26 mouse cellular contexts compared by ENCODE assay signal in the genomic region with DNA sequence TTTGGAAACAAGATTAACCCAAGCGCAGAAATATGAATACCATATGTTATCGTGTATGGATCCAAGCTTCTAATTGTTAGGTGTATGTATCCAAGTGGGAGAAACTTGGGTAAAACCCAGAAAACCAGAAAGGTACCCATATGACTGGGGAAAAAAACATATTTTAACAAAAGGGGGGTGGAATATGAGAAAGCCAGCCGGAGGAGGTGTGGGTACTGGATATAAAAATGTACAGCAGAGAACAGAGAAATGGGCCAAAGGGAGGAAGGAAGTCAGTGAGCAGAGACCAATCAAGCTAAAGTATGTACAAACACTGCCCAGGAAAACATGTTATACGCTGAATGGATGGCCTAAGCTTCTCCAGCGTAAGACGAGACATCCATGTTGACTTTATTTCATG. TPM values are rescaled to one million over a fixed set of nuclear protein-coding genes. Genes with fewer than 3 reads are reported as not detected.
DNase-seq lines count a peak whose midpoint lies in the region; ATAC-seq lines count a peak whose summit lies in the region.
"Had no signal": no experiment of that assay in that cellular context is flagged by ENCODE, and none has a peak within 500 bp of the region (broad histone marks: within the 10 kb centered on the region; RNA-seq: fewer than 3 reads in every experiment).

No protein-coding gene starts in this region.

- no peak for DNase-seq in frontal cortex, postnatal 10 days (ENCODE audit: low spot score in 2 of 2)
- DNase-seq in left cerebral cortex, adult 11 months (ENCODE audit: low spot score), result peak; percentile 46
- no peak for DNase-seq in left cerebral cortex, postnatal 4 days
- DNase-seq in brain, adult 2 months (ENCODE audit: low read depth, low spot score), result peak; percentile 79
- DNase-seq in left cerebral cortex, postnatal 14 days (ENCODE audit: low spot score in 2 of 2), result peak; percentile 13
- DNase-seq in thymus, postnatal 25 days, result no peak
- no peak for DNase-seq in cerebellum, postnatal 4 days (ENCODE audit: low spot score in 2 of 2)
- DNase-seq: adrenal gland, postnatal 10 days; cerebellum, adult 11 months; cerebellum, adult 9-10 months; cerebellum, postnatal 36 days; gastrocnemius, postnatal 14 days; heart, postnatal 14 days; kidney, adult 18-20 months; kidney, postnatal 25 days; liver, postnatal 0 days; lung, postnatal 36 days had no signal

- ATAC-seq in frontal cortex, adult (ENCODE audit: low TSS enrichment), result peak; percentile 98
- ATAC-seq: forebrain, embryonic 13.5 days; inflammation-experienced regulatory T-cells, adult 6 months; liver, embryonic 12.5 days; liver, postnatal 0 days had no signal

- intact Hi-C loops in left cerebral cortex, postnatal 4 days (cut with DNase I), result no loop called here
- intact Hi-C loops in left cerebral cortex, postnatal 14 days (cut with DNase I), result no loop called here

RNA-seq across cellular contexts. Expression of gene Gm5415, which starts 43.7 kb away (rescaled TPM):
- total RNA-seq in left cerebral cortex, postnatal 4 days (2021), result not detected
- total RNA-seq in left cerebral cortex, postnatal 14 days (2021), result not detected
- total RNA-seq: adrenal gland, postnatal 10 days; gastrocnemius, postnatal 14 days; granulocyte monocyte progenitor cell, adult 5-6 weeks; heart, postnatal 14 days; layer of hippocampus, adult 8-10 months; left cerebral cortex, postnatal 25 days; megakaryocyte, adult 5-6 weeks; midbrain, postnatal 0 days had no signal

Comparison
In these comparisons a context has a peak if more than half of its experiments do, and no peak if none do; other contexts are left out.
1. DNase-seq: peak in left cerebral cortex, adult 11 months (single experiment), brain, adult 2 months (single experiment) and left cerebral cortex, postnatal 14 days (2 of 2); none in frontal cortex, postnatal 10 days (0 of 2), left cerebral cortex, postnatal 4 days (single experiment), thymus, postnatal 25 days (single experiment) and cerebellum, postnatal 4 days (0 of 2).